Mouse (Mus musculus) G1E (cell line): Measurements from ENCODE around the gene Ccser1.

ENCODE experiments used
- CTCF ChIP-seq: IDR thresholded peaks from 2 replicates; pipeline ENCODE4 v1.5.1; 2012; ENCODE audit warnings: low read depth, low read length, inconsistent platforms, mixed read lengths
- POLR2AphosphoS5 ChIP-seq: IDR thresholded peaks from 2 replicates; pipeline ENCODE4 v1.6.1; 2012; ENCODE audit warnings: low read depth, low read length, inconsistent platforms; ENCODE audit not compliant: insufficient replicate concordance

DNA sequence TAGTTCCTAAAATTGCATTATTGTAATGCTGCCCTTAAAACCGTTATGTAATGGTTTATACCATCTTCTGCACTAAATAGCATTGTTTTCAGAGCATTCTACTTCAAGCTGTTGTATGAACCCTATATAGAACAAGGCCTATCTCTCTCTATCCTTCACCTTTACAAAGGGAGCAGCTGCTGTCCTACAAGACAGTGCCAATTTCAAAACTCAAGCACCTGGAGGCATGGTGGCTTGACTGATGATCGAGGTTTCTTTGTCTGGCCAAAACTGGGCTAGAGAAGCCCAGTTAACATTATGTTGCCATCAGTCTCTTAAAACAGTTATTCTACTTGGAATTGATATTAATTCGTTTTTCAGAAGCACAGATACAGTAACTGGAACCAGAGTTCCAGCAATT, 1160.2 kb downstream of the Ccser1 start:
- TF ChIP-seq CTCF (no peak), POLR2AphosphoS5 (no peak)
